Mouse (Mus musculus) forebrain, embryonic 14.5 days (tissue): Measurements from ENCODE around the gene Jade2. TPM values are rescaled to one million over a fixed set of nuclear protein-coding genes. Genes with fewer than 3 reads are reported as not detected.

Experiments used
- ATAC-seq: fragments of 200-750 bp; cut with Nextera tagmentation; 2 replicates; pipeline ENCODE4 v1.8.0; 2017; ENCODE audit warnings: mild to moderate bottlenecking, moderate library complexity
- DNase-seq: peaks from one replicate; pipeline ENCODE4 v3.0.0-alpha.2; 2015; ENCODE audit warnings: low spot score
- H3K27ac ChIP-seq: fragments of 300-500 bp; sonication (generic); 2 replicates; pipeline ENCODE4 v1.5.1; 2014; ENCODE audit warnings: low read depth, mild to moderate bottlenecking, control low read depth, low read length, moderate library complexity
- H3K27me3 ChIP-seq: fragments of 300-500 bp; sonication (generic); replicated peaks from 2 replicates; pipeline ENCODE4 v1.6.1; 2014; ENCODE audit warnings: low read length, control low read depth, mixed read lengths; ENCODE audit not compliant: control insufficient read depth, insufficient read depth
- H3K36me3 ChIP-seq: fragments of 300-500 bp; sonication (generic); 2 replicates; pipeline ENCODE4 v1.6.1; 2014; ENCODE audit warnings: low read length, control low read depth; ENCODE audit not compliant: control insufficient read depth, insufficient read depth
- H3K4me1 ChIP-seq: fragments of 300-500 bp; sonication (generic); 2 replicates; pipeline ENCODE4 v1.6.1; 2014; ENCODE audit warnings: antibody characterized with exemption, low read length, control low read depth; ENCODE audit not compliant: control insufficient read depth, insufficient read depth
- H3K4me2 ChIP-seq: fragments of 300-500 bp; sonication (generic); 2 replicates; pipeline ENCODE4 v1.6.1; 2014; ENCODE audit warnings: mild to moderate bottlenecking, control low read depth, low read length
- H3K4me3 ChIP-seq: fragments of 300-500 bp; sonication (generic); 2 replicates; pipeline ENCODE4 v1.5.1; 2014; ENCODE audit warnings: low read depth, low read length, control low read depth
- H3K9ac ChIP-seq: fragments of 300-500 bp; sonication (generic); 2 replicates; pipeline ENCODE4 v1.6.1; 2014; ENCODE audit warnings: mild to moderate bottlenecking, low read length, control low read depth, moderate library complexity
- H3K9me3 ChIP-seq: fragments of 300-500 bp; sonication (generic); replicated peaks from 2 replicates; pipeline ENCODE4 v1.6.1; 2016; ENCODE audit warnings: low read length, control low read depth, mixed read lengths; ENCODE audit not compliant: control insufficient read depth
- WGBS: fragments of 180-500 bp; shearing (Covaris S2); extraction: QIAGEN DNeasy Blood & Tissue Kit; methylation state at CpG from one replicate; pipeline ENCODE4 v1.1.7; 2014; 5-methylcytosine and 5-hydroxymethylcytosine counted together
- polyA plus RNA-seq: library from polyadenylated mRNA; unstranded; fragments of >200 nt; fragmentation: Nextera tagmentation; extraction: Ambion mirVana; gene quantifications from 2 replicates; pipeline ENCODE4 v1.2.1, GENCODE M21; 2014

Gene Jade2
- polyA plus RNA-seq = 0.20 and 0.23 TPM in 2 replicates

- Histone ChIP-seq H3K36me3 (no peaks in the 10 kb centered on the region), H3K27me3 (0 out of 2 replicates have a peak, but pooled peaks cover 9% of the 10 kb centered on the region), H3K9me3 (no peaks in the 10 kb centered on the region), H3K27ac (no peak within 1 kb of the TSS), H3K4me1 (peaks cover 9% of the 10 kb centered on the region), H3K4me3 (peak within 1 kb of the TSS; percentile 57), H3K9ac (peak within 1 kb of the TSS; percentile 80), H3K4me2 (peak within 1 kb of the TSS; percentile 100)
- DNase-seq (peak; percentile 75), ATAC-seq (peak; percentile 19; the same call in 1 of the 2 replicates)
- under 1% methylated on average over 44 of the region's 47 CpGs for WGBS
Observed at GRCm38 (mm10) chr11:51857081-51857671, at the start of gene Jade2. Gene Jade2, minus strand, starts transcription at chr11:51857653.

DNA sequence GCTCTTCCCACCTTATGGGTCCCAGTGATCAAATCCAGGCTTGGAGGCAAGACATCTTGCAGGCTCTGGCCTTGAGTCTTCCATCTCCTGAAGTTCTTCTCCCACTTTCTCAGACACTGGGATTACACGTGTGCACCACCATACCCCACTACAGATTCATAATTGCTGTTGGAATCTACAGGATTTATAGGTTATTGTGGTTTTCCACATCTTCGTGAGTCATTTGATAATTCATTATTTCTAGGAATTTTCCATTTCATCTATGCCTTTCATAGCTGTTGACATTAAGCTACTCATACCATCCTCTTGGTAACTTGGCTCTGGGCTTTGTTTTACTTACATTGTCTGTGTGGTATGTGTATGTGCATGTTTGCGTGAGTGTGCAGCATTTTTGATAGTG lies 46.8 kb upstream of the Jade2 start:
- DNase-seq (no peak), ATAC-seq (no peak)
- Histone ChIP-seq H3K4me3 (no peak overlapping the region), H3K9me3 (no peaks in the 10 kb centered on the region), H3K4me1 (no peaks in the 10 kb centered on the region), H3K9ac (no peak overlapping the region), H3K27ac (no peak overlapping the region), H3K27me3 (no peaks in the 10 kb centered on the region), H3K4me2 (no peak overlapping the region), H3K36me3 (no peaks in the 10 kb centered on the region)
- WGBS = 91% methylated on average over 3 of the region's 3 CpGs

GRCm38 (mm10) chr11:51899691-51900090 lies 42.2 kb upstream of the Jade2 start:
- no peaks in the 10 kb centered on the region for H3K4me1 ChIP-seq
- ATAC-seq = no peak

GRCm38 (mm10) chr11:51898326-51899080 lies 41.0 kb upstream of the Jade2 start:
- no peaks in the 10 kb centered on the region for H3K4me1 ChIP-seq
- H3K4me3 ChIP-seq = no peak overlapping the region
- no peaks in the 10 kb centered on the region for H3K9me3 ChIP-seq
- H3K27ac ChIP-seq = peak overlapping the region; percentile 9; the same call in 1 of the 2 replicates
- ATAC-seq (peak; percentile 60; the same call in 1 of the 2 replicates), DNase-seq (peak; percentile 25)
- WGBS = 61% methylated on average over 21 of the region's 21 CpGs
- H3K36me3 ChIP-seq = no peaks in the 10 kb centered on the region
- H3K27me3 ChIP-seq = no peaks in the 10 kb centered on the region
- no peak overlapping the region for H3K4me2 ChIP-seq
- no peak overlapping the region for H3K9ac ChIP-seq

More at GRCm38 (mm10) chr11:51899691-51900090, 42.2 kb upstream of the Jade2 start:
- Histone ChIP-seq H3K4me2 (no peak overlapping the region), H3K36me3 (no peaks in the 10 kb centered on the region), H3K27ac (no peak overlapping the region), H3K4me3 (no peak overlapping the region), H3K9ac (no peak overlapping the region), H3K27me3 (no peaks in the 10 kb centered on the region), H3K9me3 (no peaks in the 10 kb centered on the region)
- DNase-seq = no peak
- 94% methylated on average over 10 of the region's 10 CpGs for WGBS

GRCm38 (mm10) chr11:51897311-51897710 lies 39.9 kb upstream of the Jade2 start:
- H3K4me1 ChIP-seq = no peaks in the 10 kb centered on the region
- no peak overlapping the region for H3K27ac ChIP-seq
- H3K9me3 ChIP-seq = no peaks in the 10 kb centered on the region
- H3K4me3 ChIP-seq = no peak overlapping the region
- H3K9ac ChIP-seq = no peak overlapping the region
- WGBS = 82% methylated on average over 11 of the region's 11 CpGs
- DNase-seq = no peak
- ATAC-seq = no peak
- no peak overlapping the region for H3K4me2 ChIP-seq
- no peaks in the 10 kb centered on the region for H3K27me3 ChIP-seq
- no peaks in the 10 kb centered on the region for H3K36me3 ChIP-seq

- 41% methylated on average over 4 of the region's 4 CpGs for WGBS
- H3K36me3 ChIP-seq = no peaks in the 10 kb centered on the region
- no peaks in the 10 kb centered on the region for H3K9me3 ChIP-seq
- H3K27me3 ChIP-seq = no peaks in the 10 kb centered on the region
- no peak for ATAC-seq
- H3K4me2 ChIP-seq = no peak overlapping the region
- no peak overlapping the region for H3K27ac ChIP-seq
- no peak overlapping the region for H3K4me3 ChIP-seq
- no peak overlapping the region for H3K9ac ChIP-seq
- no peaks in the 10 kb centered on the region for H3K4me1 ChIP-seq
- DNase-seq = no peak
Observed at GRCm38 (mm10) chr11:51896012-51896411, 38.6 kb upstream of the Jade2 start.

GRCm38 (mm10) chr11:51885681-51886080 lies 28.2 kb upstream of the Jade2 start:
- DNase-seq = no peak
- H3K36me3 ChIP-seq = no peaks in the 10 kb centered on the region

GRCm38 (mm10) chr11:51884092-51884491 lies 26.6 kb upstream of the Jade2 start:
- DNase-seq = no peak
- Histone ChIP-seq H3K4me1 (no peaks in the 10 kb centered on the region), H3K9me3 (no peaks in the 10 kb centered on the region), H3K4me3 (no peak overlapping the region), H3K4me2 (no peak overlapping the region), H3K27me3 (no peaks in the 10 kb centered on the region), H3K9ac (no peak overlapping the region), H3K27ac (no peak overlapping the region), H3K36me3 (no peaks in the 10 kb centered on the region)
- no peak for ATAC-seq
- WGBS = 62% methylated on average over 1 of the region's 1 CpGs

More at GRCm38 (mm10) chr11:51885681-51886080, 28.2 kb upstream of the Jade2 start:
- H3K9me3 ChIP-seq = no peaks in the 10 kb centered on the region
- no peak overlapping the region for H3K9ac ChIP-seq
- no peak overlapping the region for H3K4me3 ChIP-seq
- no peak overlapping the region for H3K27ac ChIP-seq
- no peaks in the 10 kb centered on the region for H3K4me1 ChIP-seq
- H3K27me3 ChIP-seq = no peaks in the 10 kb centered on the region
- WGBS = 85% methylated on average over 6 of the region's 6 CpGs
- no peak for ATAC-seq
- no peak overlapping the region for H3K4me2 ChIP-seq

DNA sequence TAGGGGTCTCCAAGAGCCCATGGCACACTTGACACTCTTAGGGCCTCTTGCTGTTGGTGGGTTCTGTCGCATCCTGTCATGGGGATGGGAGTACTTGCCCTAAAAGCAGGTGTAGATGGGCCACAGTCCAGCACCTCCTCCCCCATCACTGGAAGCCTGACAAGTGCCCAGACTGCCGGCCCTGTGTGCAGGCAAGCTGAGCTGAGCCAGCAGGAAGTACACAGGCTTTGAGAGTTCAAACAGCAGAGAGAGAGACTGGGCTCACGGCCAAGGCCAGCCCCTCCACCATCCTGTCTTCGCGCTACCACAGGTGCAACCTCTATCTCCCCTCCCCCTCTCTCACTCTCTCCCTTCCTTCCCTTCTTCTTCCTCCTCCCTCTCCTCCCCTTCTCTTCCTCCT lies 26.2 kb upstream of the Jade2 start:
- ATAC-seq (0 out of 2 replicates have a peak, but pooled peaks have one; percentile 26), DNase-seq (peak; percentile 29)
- WGBS = 32% methylated on average over 5 of the region's 5 CpGs
- Histone ChIP-seq H3K9me3 (no peaks in the 10 kb centered on the region), H3K4me1 (no peaks in the 10 kb centered on the region), H3K9ac (no peak overlapping the region), H3K4me2 (no peak overlapping the region), H3K27ac (no peak overlapping the region), H3K4me3 (no peak overlapping the region), H3K27me3 (no peaks in the 10 kb centered on the region), H3K36me3 (no peaks in the 10 kb centered on the region)
